Mouse (Mus musculus): ENCODE measurements around the gene Aloxe3.

Gene Aloxe3

DNA sequence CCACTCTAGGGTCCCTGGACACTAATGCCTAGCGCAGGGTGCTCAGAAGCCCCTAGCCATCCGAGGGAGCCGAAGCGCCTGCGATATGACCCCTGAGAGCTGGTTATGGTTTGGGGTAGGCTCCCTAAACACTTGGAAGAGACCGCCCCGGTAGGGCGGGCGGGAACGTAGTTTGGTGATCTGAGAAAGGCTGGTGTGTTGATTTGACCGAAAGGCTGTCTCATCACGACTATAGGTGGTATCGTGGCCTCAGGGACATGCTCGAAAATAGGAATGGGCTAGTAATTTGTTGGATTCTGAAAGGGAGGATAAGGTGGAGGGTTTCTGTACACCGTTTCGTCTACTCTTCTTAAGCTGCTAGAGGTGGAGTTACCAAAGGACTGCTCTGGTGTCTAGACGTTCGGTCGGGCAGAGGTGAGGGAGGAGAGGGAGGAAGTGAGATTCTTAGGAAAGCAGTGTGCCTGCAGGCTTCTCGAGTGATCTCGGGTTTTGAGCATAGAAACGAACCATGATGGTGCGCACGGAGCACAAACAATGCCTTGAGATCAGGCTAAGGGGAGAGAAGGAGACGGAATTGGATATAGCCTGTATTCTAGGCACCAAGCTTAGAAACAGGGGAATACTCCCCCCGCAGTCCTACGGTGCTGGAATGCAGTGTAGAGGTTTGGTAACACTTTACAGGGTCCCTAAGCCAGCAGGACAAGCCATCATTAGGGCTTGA, 30.0 kb upstream of the Aloxe3 start:
- no peak for DNase-seq (ENCODE audit: low read depth, low spot score)

DNA sequence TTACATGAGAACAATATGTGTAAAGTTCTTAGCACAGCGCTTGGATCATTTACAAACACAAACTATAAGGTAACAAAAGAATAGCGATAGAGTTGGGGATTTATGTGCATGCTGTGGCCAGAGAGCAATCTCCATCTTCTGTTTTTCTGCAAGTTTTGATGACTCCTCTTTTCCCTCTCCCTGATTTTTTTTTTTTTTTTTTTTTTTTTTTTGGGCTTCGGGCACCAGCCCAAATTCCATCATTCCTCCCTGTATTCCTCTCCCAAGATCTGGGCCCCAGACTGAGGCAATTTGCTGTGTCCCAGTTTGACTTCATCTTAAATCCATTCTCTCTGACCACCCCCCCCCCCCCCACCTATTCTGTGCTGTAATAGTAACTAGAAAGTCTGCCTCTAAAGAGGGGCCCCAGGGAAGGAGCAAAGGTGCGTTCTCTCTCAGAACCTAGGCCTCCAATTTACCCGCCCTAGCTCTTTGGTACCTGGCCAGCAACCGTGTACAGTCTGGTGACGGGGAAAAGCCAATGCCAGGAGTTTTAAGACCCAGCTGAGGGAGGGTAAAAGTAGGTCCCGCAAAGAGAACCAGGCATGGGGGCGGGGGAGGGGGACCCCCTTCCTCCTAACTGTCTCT, 29.2 kb upstream of the Aloxe3 start:
- no peak for DNase-seq (ENCODE audit: low read depth, low spot score)

DNA sequence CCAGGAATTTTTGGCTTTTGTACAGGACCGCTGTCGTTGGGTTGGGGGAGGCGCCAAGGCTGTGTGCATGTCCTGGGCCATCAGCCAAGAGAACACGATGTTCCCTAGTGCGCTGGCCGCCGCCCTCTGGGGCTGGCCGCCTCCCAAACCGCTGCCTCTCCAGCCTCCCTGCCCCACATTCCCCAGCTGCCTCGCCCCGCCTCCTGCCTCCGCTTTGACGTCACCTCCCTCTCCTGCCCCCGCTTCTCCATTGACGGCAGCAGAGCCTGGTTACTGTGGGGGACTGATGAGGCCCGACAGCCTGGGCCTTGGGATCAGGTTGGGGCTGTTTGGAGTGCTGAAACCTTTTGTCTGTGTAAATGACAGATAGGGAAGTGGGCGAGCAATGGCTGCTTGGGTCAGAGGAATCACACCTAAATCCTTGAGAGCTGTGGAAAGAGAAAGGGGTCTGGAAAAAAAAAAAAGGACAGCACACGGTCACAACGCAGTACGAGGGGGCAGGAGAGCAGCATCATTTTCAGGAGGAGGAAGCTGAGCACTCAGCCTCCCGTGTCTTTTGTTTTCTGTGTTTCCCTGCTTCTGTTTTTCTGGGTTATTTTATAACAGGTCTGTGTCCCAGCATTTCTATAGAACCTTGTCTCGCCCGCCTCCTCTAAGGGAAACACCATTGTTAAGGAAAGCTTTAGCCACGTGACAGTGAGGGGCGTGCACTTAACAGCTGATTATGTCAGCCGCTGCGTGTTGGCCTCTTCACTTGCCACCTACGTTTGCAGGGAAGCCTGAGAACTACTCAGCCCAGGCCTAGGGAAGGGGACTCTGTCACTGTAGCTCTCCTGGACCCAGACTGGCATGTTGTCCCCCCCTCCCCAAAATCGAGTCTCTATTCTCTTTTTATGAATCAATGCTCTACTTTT, 28.5 kb upstream of the Aloxe3 start:
- DNase-seq (ENCODE audit: low read depth, low spot score): peak; percentile 81

DNA sequence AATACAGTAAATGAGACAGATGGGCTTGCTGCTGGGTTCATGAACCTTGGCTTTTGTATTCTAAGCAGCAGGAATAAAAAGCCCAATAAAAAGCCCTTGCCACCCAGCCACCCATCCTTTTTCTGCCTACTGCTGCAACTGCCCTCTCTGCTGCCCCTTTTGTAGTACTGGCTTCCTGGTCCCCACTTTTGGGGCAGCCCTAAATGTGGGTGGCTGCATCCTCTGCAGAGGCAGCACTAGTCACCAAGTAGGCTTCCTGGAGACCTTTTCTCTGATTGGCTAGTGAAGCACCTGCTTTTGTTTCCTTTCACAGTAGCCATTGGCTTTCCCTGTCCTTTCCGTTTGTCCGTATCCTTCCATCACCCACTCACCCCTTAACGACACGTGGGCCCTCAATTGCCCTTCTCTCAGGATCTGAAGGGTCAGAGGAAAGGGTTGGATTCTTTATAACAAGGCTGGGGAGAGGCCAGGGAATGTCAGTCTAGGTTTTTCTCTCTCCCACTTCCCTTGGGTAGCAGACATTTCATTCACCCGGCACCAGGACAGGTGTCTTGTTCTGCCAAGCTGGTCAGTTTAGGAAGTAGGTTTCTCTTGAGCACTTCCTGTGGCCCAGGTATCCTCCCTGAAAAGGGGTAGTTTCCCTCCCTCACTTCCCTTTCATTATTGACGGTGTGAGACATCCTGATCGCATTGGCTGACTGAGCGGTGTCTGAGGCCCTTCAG, 27.5 kb upstream of the Aloxe3 start:
- DNase-seq (ENCODE audit: low read depth, low spot score): no peak

DNA sequence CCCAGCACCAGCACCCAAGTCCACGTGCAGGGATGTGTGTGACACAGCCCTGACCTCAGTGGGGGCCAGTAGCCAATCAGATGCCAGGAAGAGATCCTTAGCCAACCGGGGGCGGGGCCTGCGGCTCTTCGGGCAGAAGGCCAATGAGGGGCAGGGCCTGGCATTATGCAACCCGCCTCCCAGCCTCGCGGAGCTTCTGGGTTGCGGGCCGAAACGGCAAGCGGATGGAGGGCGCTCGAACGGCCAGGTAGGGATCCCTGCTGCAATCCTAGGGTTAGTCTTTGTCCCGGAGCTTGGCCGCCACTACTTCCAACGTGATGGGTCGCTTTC, 27.0 kb upstream of the Aloxe3 start:
- DNase-seq (ENCODE audit: low read depth, low spot score): peak; percentile 92

DNA sequence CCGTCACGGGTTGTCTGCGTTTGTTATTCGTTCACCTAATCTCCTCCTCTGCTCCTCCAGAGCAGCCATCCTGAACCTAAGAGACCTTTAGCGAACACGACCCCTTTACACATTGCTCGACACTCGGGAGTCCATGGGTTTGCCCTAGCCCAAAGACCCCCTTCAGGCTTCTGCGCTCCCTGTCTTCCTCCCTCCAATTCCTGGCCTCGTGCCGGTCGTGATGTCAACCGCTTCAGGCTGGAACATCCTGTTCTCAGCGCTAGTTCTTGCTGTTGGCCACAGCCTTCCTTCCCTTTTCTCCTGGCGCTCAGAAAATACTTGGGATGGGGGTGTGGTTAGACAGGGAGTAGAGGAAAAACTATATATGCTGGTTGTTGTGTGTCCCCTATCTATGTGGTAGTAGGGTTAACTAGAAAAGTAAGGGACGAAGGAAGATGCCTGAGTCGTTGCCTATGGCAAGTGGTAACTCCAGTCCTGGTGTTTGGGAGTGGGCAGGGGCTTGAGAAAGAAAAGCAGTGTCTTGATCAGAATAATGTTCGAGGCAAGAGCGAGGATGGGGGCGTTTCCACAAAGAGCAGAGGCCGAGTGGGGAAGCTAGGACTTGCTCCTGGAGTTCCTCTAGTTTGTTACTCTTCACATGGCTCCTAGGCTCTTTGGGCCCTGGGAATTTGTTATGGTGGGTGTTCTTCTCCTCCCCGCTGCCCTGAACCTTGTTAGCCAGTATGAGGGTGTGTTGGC, 26.4 kb upstream of the Aloxe3 start:
- no peak for DNase-seq (ENCODE audit: low read depth, low spot score)

DNA sequence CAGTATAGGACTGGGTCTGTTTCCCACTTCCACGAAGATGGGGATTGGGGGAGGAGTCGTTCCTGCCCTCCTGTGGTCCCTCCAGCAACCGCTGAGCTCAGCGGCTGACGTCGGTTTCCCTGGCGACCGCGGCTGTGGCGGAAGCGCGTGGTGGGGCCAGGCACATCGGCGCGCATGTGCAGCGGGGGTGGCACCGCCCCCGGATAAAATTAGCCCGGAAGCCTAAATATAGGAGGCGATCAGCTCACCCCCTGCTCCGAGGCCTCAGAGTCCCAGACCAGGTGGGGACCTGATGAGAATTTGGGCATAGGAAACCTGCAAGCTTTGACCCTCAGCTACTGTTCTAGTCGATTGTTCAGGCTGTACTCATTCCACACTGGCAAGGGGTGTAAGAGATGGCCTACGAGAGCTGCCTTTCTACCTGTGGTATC, 25.8 kb upstream of the Aloxe3 start:
- peak; percentile 79 for DNase-seq (ENCODE audit: low read depth, low spot score)

DNA sequence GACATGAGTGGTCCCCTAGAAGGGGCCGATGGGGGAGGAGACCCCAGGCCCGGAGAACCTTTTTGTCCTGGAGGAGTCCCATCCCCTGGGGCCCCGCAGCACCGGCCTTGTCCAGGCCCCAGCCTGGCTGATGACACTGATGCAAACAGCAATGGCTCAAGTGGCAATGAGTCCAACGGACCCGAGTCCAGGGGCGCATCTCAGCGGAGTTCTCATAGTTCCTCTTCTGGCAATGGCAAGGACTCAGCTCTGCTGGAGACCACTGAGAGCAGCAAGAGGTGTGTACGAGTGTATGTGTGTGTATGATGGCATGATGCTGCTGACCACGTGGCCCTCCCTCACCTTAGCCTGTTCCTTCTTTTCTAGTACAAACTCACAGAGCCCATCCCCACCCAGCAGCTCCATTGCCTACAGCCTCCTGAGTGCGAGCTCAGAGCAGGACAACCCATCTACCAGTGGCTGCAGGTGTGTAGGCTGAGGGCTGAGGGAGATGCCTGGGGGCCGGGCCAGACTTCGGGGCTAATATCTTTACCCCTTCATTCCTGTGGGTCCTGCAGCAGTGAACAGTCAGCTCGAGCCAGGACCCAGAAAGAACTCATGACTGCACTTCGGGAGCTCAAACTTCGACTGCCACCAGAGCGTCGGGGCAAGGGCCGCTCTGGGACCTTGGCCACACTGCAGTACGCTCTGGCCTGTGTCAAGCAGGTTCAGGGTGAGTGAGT, 24.9 kb upstream of the Aloxe3 start:
- no peak for DNase-seq (ENCODE audit: low read depth, low spot score)

DNA sequence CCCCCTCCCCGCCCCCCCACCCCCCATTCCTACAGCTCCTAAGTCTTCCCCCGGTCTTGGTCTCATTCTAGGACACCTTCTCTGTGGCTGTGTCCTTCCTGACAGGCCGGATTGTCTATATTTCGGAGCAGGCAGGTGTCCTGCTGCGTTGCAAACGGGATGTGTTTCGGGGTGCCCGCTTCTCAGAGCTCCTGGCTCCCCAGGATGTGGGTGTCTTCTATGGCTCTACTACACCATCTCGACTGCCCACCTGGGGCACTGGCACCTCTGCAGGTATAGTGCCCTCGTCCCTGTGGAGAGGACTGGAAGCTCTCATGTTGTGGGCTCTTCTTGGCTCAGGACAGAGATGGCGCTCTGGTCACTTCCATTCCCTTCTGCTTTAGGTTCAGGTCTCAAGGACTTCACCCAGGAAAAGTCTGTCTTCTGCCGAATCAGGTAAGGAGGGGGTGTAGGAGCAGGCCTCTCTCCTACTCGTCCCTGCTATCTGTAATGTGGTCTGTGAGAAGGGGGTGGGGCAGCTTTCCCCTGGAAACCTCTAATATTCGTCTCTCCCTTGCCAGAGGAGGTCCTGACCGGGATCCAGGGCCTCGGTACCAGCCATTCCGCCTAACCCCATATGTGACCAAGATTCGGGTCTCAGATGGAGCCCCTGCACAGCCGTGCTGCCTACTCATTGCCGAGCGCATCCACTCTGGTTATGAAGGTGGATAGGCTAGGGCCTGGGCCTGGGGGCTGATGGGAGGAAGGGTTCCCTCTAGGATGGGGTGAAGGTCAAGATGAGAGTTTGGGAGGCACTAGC, 23.9 kb upstream of the Aloxe3 start:
- no peak for DNase-seq (ENCODE audit: low read depth, low spot score)

DNA sequence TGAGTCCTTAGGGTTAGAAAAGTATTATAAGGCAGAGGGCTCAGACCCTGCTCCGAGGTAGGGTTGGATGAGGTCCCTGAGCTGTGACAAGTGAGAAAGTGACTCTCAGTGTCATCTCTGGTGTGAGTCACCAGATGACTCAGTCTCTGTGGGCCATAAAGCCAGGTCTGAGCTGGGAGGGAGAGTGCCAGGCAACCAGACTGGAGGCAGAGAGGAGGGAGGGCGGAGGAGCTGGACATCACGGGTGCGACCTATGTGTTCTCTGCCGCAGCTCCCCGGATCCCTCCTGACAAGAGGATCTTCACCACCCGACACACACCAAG, 23.3 kb upstream of the Aloxe3 start:
- no peak for DNase-seq (ENCODE audit: low read depth, low spot score)

DNA sequence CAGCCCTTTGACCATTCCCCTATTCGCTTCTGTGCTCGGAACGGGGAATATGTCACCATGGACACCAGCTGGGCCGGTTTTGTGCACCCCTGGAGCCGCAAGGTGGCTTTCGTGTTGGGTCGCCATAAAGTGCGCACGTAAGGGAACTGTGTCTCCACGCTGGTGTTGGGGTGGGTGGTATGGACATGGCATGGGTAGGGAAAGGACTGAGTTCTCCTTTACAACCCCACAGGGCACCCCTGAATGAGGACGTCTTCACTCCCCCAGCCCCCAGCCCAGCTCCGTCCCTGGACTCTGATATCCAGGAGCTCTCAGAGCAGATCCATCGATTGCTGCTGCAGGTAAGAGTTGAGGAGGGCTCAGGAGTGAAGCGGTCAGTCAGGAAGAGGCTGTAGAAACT, 22.6 kb upstream of the Aloxe3 start:
- DNase-seq (ENCODE audit: low read depth, low spot score): no peak

DNA sequence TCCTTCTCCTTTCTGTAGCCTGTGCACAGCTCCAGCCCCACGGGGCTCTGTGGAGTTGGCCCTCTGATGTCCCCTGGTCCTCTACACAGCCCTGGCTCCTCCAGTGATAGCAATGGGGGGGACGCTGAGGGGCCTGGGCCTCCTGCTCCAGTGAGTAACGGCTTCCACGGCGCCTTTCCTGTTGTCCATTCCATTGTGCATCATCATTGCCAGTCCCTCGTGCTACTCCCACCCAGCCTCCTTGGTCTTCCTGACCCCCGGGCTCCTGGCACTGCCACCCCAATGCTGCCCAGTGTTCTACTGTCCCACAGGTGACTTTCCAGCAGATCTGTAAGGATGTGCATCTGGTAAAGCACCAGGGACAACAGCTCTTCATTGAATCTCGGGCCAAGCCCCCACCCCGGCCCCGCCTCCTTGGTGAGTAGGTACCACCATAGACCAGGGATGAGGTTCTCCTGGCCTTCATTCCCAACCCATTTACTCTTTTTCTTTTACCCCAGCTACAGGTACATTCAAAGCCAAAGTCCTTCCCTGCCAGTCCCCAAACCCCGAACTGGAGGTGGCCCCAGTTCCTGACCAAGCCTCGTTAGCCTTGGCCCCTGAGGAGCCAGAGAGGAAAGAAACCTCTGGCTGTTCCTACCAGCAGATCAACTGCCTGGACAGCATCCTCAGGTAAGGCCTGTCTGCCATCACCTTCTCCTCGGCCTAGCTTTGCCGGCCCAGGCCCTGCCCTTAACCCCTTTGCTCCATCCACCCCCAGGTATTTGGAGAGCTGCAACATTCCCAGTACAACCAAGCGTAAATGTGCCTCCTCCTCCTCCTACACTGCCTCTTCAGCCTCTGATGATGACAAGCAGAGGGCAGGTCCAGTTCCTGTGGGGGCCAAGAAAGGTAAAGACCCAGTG, 21.9 kb upstream of the Aloxe3 start:
- no peak for DNase-seq (ENCODE audit: low read depth, low spot score)

DNA sequence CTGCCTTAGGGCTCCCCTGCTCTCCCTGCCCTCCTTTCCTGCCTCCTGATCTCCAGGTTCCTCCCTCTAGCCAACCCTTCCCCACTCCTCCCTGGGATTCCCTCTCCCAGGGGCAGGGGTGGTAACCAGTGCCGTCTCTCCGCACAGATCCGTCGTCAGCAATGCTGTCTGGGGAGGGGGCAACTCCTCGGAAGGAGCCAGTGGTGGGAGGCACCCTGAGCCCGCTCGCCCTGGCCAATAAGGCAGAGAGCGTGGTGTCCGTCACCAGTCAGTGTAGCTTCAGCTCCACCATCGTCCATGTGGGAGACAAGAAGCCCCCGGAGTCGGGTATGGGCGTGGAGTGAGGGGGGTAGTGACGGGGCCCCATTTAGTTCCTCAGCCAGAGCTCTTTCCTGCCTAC, 21.2 kb upstream of the Aloxe3 start:
- no peak for DNase-seq (ENCODE audit: low read depth, low spot score)

DNA sequence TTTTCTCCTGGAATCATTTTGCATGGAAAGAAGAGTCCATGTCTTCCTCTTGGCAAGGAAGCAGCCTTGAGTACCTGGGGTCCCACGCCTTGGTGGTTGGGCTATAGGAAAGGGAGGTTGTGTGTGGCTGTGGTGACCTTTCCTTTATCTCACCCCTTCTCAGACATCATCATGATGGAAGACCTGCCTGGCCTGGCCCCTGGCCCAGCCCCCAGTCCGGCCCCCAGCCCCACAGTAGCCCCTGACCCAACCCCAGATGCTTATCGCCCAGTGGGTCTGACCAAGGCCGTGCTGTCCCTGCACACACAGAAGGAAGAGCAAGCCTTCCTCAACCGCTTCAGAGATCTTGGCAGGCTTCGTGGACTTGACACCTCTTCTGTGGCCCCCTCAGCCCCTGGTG, 20.5 kb upstream of the Aloxe3 start:
- DNase-seq (ENCODE audit: low read depth, low spot score): no peak

DNA sequence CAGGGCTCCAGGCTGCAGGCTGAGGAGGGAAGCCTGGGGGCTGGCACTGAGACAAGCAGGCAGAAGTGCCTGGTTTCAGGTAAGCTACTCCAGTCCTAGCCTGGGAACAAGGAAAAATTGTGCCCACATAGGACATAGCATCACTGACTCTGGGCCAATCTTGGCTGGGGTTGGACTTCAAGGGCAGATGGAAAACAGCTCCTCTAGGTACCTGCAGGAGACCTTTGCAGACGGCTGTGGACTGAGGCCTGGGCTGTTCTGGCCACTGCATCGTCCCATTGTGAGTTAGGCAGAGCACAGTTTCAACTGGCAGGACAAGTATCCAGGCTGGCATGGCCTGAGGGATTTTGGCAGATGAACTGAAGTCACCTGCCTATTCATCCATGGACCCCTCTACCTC, 19.9 kb upstream of the Aloxe3 start:
- DNase-seq (ENCODE audit: low read depth, low spot score): no peak

DNA sequence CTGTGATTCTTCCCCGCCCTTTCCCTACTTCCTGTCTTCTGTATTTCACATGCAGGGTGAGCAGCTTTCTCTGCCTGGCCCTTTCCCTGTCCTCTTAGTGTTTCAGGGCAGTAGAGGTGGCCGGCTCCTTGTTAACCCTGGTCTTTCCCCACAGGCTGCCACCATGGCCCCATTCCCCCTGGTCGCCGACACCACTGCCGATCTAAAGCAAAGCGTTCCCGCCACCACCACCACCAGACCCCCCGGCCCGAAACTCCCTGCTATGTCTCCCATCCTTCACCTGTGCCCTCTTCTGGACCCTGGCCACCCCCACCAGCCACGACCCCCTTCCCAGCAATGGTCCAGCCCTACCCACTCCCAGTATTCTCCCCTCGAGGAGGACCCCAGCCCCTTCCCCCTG, 19.4 kb upstream of the Aloxe3 start:
- no peak for DNase-seq (ENCODE audit: low read depth, low spot score)

DNA sequence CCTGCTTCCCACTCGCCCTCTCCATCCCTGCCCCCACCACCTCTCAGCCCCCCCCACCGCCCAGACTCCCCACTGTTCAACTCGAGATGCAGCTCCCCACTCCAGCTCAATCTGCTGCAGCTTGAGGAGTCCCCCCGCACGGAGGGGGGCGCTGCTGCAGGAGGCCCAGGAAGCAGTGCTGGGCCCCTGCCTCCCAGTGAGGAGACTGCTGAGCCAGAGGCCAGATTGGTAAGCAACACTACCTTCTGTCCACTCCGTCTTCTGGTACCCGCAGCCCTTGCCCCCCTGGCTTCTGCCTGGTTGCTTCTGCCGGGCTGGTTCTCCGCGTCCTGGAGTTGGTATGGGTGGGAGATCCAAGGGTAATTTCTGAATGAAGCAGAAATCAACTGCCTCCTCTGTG, 18.9 kb upstream of the Aloxe3 start:
- no peak for DNase-seq (ENCODE audit: low read depth, low spot score)

DNA sequence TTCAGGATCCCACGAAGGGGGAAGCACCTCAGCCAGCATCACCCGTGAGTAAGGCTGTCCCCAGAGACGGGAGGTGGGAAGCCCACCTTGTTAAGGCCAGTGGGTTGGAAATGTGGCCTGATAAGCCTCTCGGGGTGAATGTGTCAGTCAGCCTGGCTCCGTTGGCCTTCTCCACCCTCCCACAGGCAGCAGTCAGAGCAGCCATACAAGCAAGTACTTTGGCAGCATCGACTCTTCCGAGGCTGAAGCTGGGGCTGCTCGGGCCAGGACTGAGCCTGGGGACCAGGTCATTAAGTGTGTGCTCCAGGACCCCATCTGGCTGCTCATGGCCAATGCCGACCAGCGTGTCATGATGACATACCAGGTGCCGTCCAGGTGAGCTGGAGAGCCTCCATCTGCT, 18.0 kb upstream of the Aloxe3 start:
- no peak for DNase-seq (ENCODE audit: low read depth, low spot score)

DNA sequence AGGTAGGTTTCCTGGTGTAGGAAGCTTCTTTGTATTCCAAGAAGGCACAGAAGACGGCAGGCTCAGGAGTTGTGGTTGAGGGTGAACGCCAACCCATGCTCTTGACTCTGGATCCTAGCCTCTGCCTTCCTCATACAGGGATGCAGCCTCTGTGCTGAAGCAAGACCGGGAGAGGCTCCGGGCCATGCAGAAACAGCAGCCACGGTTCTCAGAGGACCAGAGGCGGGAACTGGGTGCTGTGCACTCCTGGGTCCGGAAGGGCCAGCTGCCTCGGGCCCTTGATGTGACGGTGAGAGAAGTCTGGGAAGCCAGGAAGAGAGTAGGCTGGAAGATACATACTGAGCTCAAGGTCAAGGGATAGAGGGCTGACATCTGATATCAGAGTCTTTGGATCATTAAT, 17.5 kb upstream of the Aloxe3 start:
- no peak for DNase-seq (ENCODE audit: low read depth, low spot score)

Measured in ES-CJ7 (cell line).